Mouse (Mus musculus) stomach, embryonic 14.5 days (tissue): ENCODE data around the gene Acsl1. TPM values are rescaled to one million over a fixed set of nuclear protein-coding genes. Genes with fewer than 3 reads are reported as not detected.
A peak's percentile ranks its signal among the peaks of the same experiment; 100 is the strongest.

Experiments
- ATAC-seq: fragments of 200-750 bp; cut with Nextera tagmentation; 2 replicates; pipeline ENCODE4 v1.8.0; 2017; ENCODE audit warnings: low read depth, moderate TSS enrichment; ENCODE audit not compliant: insufficient number of reproducible peaks, insufficient read depth, low FRiP score
- H3K27ac ChIP-seq: fragments of 300-500 bp; sonication (generic); 2 replicates; pipeline ENCODE4 v1.5.1; 2014; ENCODE audit warnings: mild to moderate bottlenecking, low read length, moderate library complexity, mixed read lengths
- H3K27me3 ChIP-seq: fragments of 300-500 bp; sonication (generic); 2 replicates; pipeline ENCODE4 v1.6.1; 2014; ENCODE audit warnings: low read length, control low read depth, mixed read lengths; ENCODE audit not compliant: control insufficient read depth, insufficient read depth
- H3K36me3 ChIP-seq: fragments of 300-500 bp; sonication (generic); 2 replicates; pipeline ENCODE4 v1.6.1; 2014; ENCODE audit warnings: mild to moderate bottlenecking, control low read depth, low read length, moderate library complexity, mixed read lengths; ENCODE audit not compliant: control insufficient read depth, insufficient read depth
- H3K4me1 ChIP-seq: fragments of 300-500 bp; sonication (generic); 2 replicates; pipeline ENCODE4 v1.6.1; 2014; ENCODE audit warnings: low read length, control low read depth, mixed read lengths; ENCODE audit not compliant: control insufficient read depth, insufficient read depth
- H3K4me2 ChIP-seq: fragments of 300-500 bp; sonication (generic); replicated peaks from 2 replicates; pipeline ENCODE4 v1.6.1; 2014; ENCODE audit warnings: low read depth, low read length, control low read depth
- H3K4me3 ChIP-seq: fragments of 300-500 bp; sonication (generic); 2 replicates; pipeline ENCODE4 v1.5.1; 2014; ENCODE audit warnings: low read depth, low read length, control low read depth
- H3K9ac ChIP-seq: fragments of 300-500 bp; sonication (generic); replicated peaks from 2 replicates; pipeline ENCODE4 v1.6.1; 2014; ENCODE audit warnings: low read depth, mild to moderate bottlenecking, control low read depth, low read length, moderate library complexity, mixed read lengths
- H3K9me3 ChIP-seq: fragments of 300-500 bp; sonication (generic); 2 replicates; pipeline ENCODE4 v1.6.1; 2016; ENCODE audit warnings: low read depth, low read length, control low read depth; ENCODE audit not compliant: control insufficient read depth
- WGBS: fragments of 180-500 bp; shearing (Covaris S2); extraction: QIAGEN DNeasy Blood & Tissue Kit; methylation state at CpG from one replicate; pipeline ENCODE4 v1.1.7; 2014; 5-methylcytosine and 5-hydroxymethylcytosine counted together
- polyA plus RNA-seq: library from polyadenylated mRNA; unstranded; fragments of >200 nt; fragmentation: Nextera tagmentation; extraction: Ambion mirVana; gene quantifications from 2 replicates; pipeline ENCODE4 v1.2.1, GENCODE M21; 2014

Gene Acsl1
- polyA plus RNA-seq, 1 experiment from 2014 or later = 17.8 TPM

- Histone ChIP-seq H3K36me3 (no peaks in the 10 kb centered on the region), H3K27me3 (no peaks in the 10 kb centered on the region), H3K9me3 (no peaks in the 10 kb centered on the region), H3K9ac (no peak overlapping the region), H3K27ac (no peak overlapping the region), H3K4me1 (peaks cover 30% of the 10 kb centered on the region; the same call in 1 of the 2 replicates), H3K4me3 (peak overlapping the region; percentile 21; the same call in 1 of the 2 replicates), H3K4me2 (peak overlapping the region; percentile 44)
- ATAC-seq = no peak
- WGBS = 79% methylated on average over 12 of the region's 12 CpGs
Measured at GRCm38 (mm10) chr8:46503072-46503695, 32.3 kb downstream of the Acsl1 start.

GRCm38 (mm10) chr8:46504196-46504595, 33.4 kb downstream of the Acsl1 start:
- Histone ChIP-seq H3K4me2 (no peak overlapping the region), H3K27me3 (no peaks in the 10 kb centered on the region), H3K27ac (no peak overlapping the region), H3K4me3 (no peak overlapping the region), H3K4me1 (peaks cover 29% of the 10 kb centered on the region; the same call in 1 of the 2 replicates), H3K9me3 (no peaks in the 10 kb centered on the region), H3K9ac (no peak overlapping the region), H3K36me3 (no peaks in the 10 kb centered on the region)
- 75% methylated on average over 3 of the region's 3 CpGs for WGBS
- no peak for ATAC-seq

DNA sequence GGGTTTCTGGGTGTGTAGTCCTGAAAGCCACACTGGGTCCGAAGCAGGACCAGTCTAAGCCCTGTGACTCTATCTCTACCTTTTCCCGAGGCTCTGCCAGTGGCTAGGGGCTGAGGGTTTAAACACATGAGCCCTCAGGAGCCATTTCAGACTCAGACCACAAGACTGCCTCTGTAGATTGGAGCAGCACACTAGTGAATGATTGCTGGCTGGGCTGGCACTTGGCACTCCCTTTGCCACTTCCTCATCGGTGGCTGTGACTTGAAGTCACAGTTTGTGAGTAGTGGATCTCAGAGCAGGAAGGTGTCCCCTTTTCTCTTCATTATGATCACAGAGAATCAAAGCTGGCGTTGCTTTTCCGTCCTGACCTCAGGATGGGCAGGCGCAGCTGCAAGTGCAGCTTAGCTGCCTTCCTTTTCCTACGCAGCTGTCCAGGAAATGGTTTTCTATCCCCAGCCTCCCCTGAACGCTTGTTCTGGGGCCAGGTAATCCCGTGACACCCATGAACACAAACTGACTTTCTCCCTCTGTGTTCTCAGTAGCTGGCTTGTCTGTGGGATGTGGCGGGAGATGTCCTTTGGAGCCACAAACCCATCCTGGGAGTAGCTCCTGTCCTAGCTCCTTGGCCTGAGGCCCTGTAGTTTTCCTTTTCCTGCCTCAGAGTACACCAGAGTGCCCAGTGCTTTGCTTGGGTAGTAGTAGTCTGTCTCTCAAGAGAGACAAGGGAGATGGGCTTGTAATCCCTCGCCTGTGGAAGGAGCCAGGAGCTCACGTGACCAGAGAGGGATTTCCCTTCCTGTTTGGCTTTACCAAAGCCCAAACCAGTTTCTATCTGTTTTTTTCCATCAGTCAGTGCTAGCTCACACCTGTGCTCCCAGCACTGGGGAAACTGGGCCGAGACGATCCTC, 37.9 kb downstream of the Acsl1 start:
- H3K27ac ChIP-seq = no peak overlapping the region

GRCm38 (mm10) chr8:46509474-46509873, 38.6 kb downstream of the Acsl1 start:
- H3K4me3 ChIP-seq = no peak overlapping the region
- WGBS = 89% methylated on average over 3 of the region's 3 CpGs
- no peak for ATAC-seq

More for the DNA sequence above, 37.9 kb downstream of the Acsl1 start:
- no peaks in the 10 kb centered on the region for H3K27me3 ChIP-seq
- no peaks in the 10 kb centered on the region for H3K36me3 ChIP-seq
- no peaks in the 10 kb centered on the region for H3K9me3 ChIP-seq
- 0 out of 2 replicates have a peak, but pooled peaks cover 15% of the 10 kb centered on the region for H3K4me1 ChIP-seq
- no peak for ATAC-seq
- no peak overlapping the region for H3K4me2 ChIP-seq
- no peak overlapping the region for H3K9ac ChIP-seq
- 83% methylated on average over 14 of the region's 14 CpGs for WGBS
- H3K4me3 ChIP-seq = no peak overlapping the region

GRCm38 (mm10) chr8:46511336-46511735, 40.5 kb downstream of the Acsl1 start:
- Histone ChIP-seq H3K4me1 (0 out of 2 replicates have a peak, but pooled peaks cover 4% of the 10 kb centered on the region), H3K4me3 (no peak overlapping the region), H3K4me2 (no peak overlapping the region), H3K9ac (no peak overlapping the region), H3K9me3 (no peaks in the 10 kb centered on the region), H3K27me3 (no peaks in the 10 kb centered on the region), H3K27ac (no peak overlapping the region), H3K36me3 (no peaks in the 10 kb centered on the region)
- WGBS = 81% methylated on average over 9 of the region's 9 CpGs
- no peak for ATAC-seq

More at GRCm38 (mm10) chr8:46509474-46509873, 38.6 kb downstream of the Acsl1 start:
- H3K4me2 ChIP-seq = no peak overlapping the region
- 0 out of 2 replicates have a peak, but pooled peaks cover 14% of the 10 kb centered on the region for H3K4me1 ChIP-seq
- H3K27me3 ChIP-seq = no peaks in the 10 kb centered on the region
- H3K36me3 ChIP-seq = no peaks in the 10 kb centered on the region
- H3K9ac ChIP-seq = no peak overlapping the region
- H3K9me3 ChIP-seq = no peaks in the 10 kb centered on the region
- no peak overlapping the region for H3K27ac ChIP-seq

- WGBS = 38% methylated on average over 8 of the region's 8 CpGs
- Histone ChIP-seq H3K4me1 (0 out of 2 replicates have a peak, but pooled peaks cover 4% of the 10 kb centered on the region), H3K27ac (no peak overlapping the region), H3K9me3 (no peaks in the 10 kb centered on the region), H3K36me3 (no peaks in the 10 kb centered on the region), H3K4me3 (no peak overlapping the region), H3K4me2 (no peak overlapping the region), H3K27me3 (no peaks in the 10 kb centered on the region), H3K9ac (no peak overlapping the region)
- ATAC-seq = peak; percentile 53; the same call in 1 of the 2 replicates
Measured at GRCm38 (mm10) chr8:46512538-46512937, 41.7 kb downstream of the Acsl1 start.

DNA sequence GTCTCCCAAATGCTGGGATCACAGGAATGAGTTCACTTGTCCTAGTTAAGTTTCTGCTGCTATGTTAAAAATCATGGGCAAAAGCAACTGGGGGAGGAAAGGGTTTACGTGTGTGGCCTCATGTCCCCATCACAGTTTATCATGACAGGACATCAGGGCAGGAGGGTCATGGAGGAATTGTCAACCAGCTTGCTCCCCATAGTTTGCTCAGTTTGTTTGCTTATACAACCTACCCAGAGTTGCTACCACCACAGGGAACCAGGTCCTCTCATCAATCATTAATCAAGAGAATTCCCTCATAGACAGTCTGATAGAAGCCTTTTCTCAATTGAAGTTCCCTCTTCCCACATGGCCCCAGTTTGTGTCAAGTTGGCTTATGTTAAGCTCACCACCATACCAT, 43.2 kb downstream of the Acsl1 start:
- ATAC-seq = no peak
- Histone ChIP-seq H3K9me3 (no peaks in the 10 kb centered on the region), H3K4me2 (no peak overlapping the region), H3K4me1 (0 out of 2 replicates have a peak, but pooled peaks cover 4% of the 10 kb centered on the region), H3K9ac (no peak overlapping the region), H3K4me3 (no peak overlapping the region), H3K36me3 (0 out of 2 replicates have a peak, but pooled peaks cover 3% of the 10 kb centered on the region), H3K27me3 (no peaks in the 10 kb centered on the region), H3K27ac (no peak overlapping the region)
- 75% methylated on average over 1 of the region's 1 CpGs for WGBS

GRCm38 (mm10) chr8:46520667-46521066, 49.8 kb downstream of the Acsl1 start:
- 0 out of 2 replicates have a peak, but pooled peaks cover 3% of the 10 kb centered on the region for H3K36me3 ChIP-seq
- no peak overlapping the region for H3K27ac ChIP-seq
- no peak for ATAC-seq
- H3K4me1 ChIP-seq = no peaks in the 10 kb centered on the region; the same call in 1 of the 2 replicates
- no peak overlapping the region for H3K4me3 ChIP-seq
- WGBS = 80% methylated on average over 6 of the region's 6 CpGs
- no peak overlapping the region for H3K4me2 ChIP-seq
- no peak overlapping the region for H3K9ac ChIP-seq
- H3K9me3 ChIP-seq = no peaks in the 10 kb centered on the region
- H3K27me3 ChIP-seq = no peaks in the 10 kb centered on the region
